Mouse (Mus musculus): ENCODE data around the gene Mettl23. TPM values are rescaled to one million over a fixed set of nuclear protein-coding genes. Genes with fewer than 3 reads are reported as not detected.
A peak's percentile ranks its signal among the peaks of the same experiment; 100 is the strongest.

Gene Mettl23
- polyA plus RNA-seq, 1 experiment from 2014 or later = 75.8 TPM

DNA sequence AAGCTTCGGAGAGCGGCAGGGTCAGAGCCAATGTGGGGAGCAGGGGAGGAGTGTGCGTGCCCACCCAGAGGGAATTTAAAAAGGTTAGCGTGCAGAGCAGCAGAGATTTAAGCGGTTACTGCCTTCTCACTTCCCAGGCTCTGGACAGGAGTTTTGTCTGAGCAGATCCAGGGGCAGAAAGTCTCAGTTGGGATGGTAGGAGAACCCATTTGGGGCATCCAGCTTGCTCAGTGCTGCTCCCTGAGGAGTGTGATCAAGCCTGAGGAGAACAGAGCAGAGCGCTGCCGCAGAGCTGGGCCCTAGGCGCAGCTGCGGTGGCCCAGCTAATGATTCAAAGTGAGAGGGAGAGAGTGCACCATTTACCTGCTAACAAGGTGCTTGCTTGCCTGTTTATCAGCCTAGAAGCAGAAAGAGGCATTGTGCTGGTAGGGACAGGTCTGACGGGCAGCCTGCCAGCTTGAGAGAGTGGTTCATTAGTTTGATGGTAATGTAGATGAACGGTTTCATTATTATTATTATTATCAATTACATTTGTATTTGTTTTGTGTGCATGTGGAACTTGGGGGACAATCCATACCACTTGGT is 34.2 kb upstream of the Mettl23 start:
- no peak overlapping the region for H3K4me3 ChIP-seq (ENCODE audit: low read depth, low read length)
- no peak overlapping the region for H3K9ac ChIP-seq (ENCODE audit: low read depth, low read length)
- ATAC-seq (ENCODE audit: low read depth) (no peak), DNase-seq (ENCODE audit: low spot score) (no peak)
- 76% methylated on average over 11 of the region's 11 CpGs for WGBS
- peaks cover 34% of the 10 kb centered on the region for H3K4me1 ChIP-seq (ENCODE audit: control insufficient read depth, insufficient read depth, low read length)
- no peaks in the 10 kb centered on the region for H3K9me3 ChIP-seq (ENCODE audit: control insufficient read depth, low read length)
- H3K27me3 ChIP-seq (replicated peaks; ENCODE audit: control insufficient read depth, insufficient read depth, low read length) = no peaks in the 10 kb centered on the region
- H3K27ac ChIP-seq (replicated peaks; ENCODE audit: low read depth, low read length) = no peak overlapping the region
- H3K4me2 ChIP-seq (ENCODE audit: low read depth, low read length) = no peak overlapping the region
- no peaks in the 10 kb centered on the region for H3K36me3 ChIP-seq (ENCODE audit: control insufficient read depth, insufficient read depth, low read length)

DNA sequence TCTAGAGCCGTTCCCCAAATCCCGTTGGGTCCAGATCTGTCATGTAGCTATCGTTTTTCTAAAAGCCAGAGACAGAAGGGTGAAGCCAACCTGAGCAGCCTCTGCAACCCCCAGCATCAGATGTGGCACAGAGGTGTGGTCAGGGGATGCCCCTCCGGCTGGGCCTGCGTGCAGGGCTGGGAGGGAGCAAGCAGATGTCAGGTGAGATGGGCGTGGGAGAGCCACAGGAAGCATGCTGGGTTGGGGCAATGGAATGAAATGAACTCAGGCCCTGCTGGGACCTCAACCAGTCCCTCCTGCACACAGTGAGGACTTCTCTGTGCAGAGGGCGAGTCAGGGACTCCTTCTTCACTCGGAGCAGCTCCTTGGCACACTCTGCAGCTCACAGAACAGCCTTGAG is 33.6 kb upstream of the Mettl23 start:
- no peak overlapping the region for H3K4me3 ChIP-seq (ENCODE audit: low read depth, low read length)
- H3K36me3 ChIP-seq (ENCODE audit: control insufficient read depth, insufficient read depth, low read length) = no peaks in the 10 kb centered on the region
- no peak overlapping the region for H3K9ac ChIP-seq (ENCODE audit: low read depth, low read length)
- H3K4me1 ChIP-seq (ENCODE audit: control insufficient read depth, insufficient read depth, low read length) = peaks cover 40% of the 10 kb centered on the region
- ATAC-seq (ENCODE audit: low read depth) (no peak), DNase-seq (ENCODE audit: low spot score) (no peak)
- H3K4me2 ChIP-seq (ENCODE audit: low read depth, low read length) = no peak overlapping the region
- no peaks in the 10 kb centered on the region for H3K9me3 ChIP-seq (ENCODE audit: control insufficient read depth, low read length)
- H3K27ac ChIP-seq (replicated peaks; ENCODE audit: low read depth, low read length) = no peak overlapping the region
- 84% methylated on average over 8 of the region's 8 CpGs for WGBS
- H3K27me3 ChIP-seq (replicated peaks; ENCODE audit: control insufficient read depth, insufficient read depth, low read length) = no peaks in the 10 kb centered on the region

DNA sequence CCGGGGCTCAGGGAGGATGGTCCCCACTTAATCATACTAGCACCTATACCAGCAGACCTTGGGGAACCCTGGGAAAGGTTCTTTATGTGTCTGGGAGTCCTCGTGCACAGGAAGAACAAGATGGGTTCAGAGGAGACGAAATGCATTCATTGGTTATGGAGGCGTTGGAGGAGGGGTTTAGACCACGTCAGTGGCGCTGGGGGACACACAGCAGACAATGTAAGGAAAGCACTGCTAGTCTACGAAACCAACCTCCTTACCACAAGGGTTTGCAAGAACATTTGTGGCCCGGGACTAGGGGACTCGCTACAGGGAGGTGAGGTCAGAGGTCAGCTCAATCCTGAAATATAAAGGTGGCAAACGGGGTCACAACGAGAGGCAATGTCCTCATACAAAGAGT is 32.5 kb upstream of the Mettl23 start:
- DNase-seq (ENCODE audit: low spot score) = no peak
- H3K4me3 ChIP-seq (ENCODE audit: low read depth, low read length) = no peak overlapping the region
- H3K36me3 ChIP-seq (ENCODE audit: control insufficient read depth, insufficient read depth, low read length) = no peaks in the 10 kb centered on the region
- no peaks in the 10 kb centered on the region for H3K27me3 ChIP-seq (replicated peaks; ENCODE audit: control insufficient read depth, insufficient read depth, low read length)
- no peak overlapping the region for H3K4me2 ChIP-seq (ENCODE audit: low read depth, low read length)
- no peak overlapping the region; the same call in 1 of the 2 replicates for H3K27ac ChIP-seq (replicated peaks; ENCODE audit: low read depth, low read length)
- H3K9me3 ChIP-seq (ENCODE audit: control insufficient read depth, low read length) = no peaks in the 10 kb centered on the region
- 0 out of 2 replicates have a peak overlapping the region, but pooled peaks have one; percentile 53 for H3K9ac ChIP-seq (ENCODE audit: low read depth, low read length)
- peaks cover 49% of the 10 kb centered on the region for H3K4me1 ChIP-seq (ENCODE audit: control insufficient read depth, insufficient read depth, low read length)
- ATAC-seq (ENCODE audit: low read depth) = no peak
- 70% methylated on average over 11 of the region's 11 CpGs for WGBS

DNA sequence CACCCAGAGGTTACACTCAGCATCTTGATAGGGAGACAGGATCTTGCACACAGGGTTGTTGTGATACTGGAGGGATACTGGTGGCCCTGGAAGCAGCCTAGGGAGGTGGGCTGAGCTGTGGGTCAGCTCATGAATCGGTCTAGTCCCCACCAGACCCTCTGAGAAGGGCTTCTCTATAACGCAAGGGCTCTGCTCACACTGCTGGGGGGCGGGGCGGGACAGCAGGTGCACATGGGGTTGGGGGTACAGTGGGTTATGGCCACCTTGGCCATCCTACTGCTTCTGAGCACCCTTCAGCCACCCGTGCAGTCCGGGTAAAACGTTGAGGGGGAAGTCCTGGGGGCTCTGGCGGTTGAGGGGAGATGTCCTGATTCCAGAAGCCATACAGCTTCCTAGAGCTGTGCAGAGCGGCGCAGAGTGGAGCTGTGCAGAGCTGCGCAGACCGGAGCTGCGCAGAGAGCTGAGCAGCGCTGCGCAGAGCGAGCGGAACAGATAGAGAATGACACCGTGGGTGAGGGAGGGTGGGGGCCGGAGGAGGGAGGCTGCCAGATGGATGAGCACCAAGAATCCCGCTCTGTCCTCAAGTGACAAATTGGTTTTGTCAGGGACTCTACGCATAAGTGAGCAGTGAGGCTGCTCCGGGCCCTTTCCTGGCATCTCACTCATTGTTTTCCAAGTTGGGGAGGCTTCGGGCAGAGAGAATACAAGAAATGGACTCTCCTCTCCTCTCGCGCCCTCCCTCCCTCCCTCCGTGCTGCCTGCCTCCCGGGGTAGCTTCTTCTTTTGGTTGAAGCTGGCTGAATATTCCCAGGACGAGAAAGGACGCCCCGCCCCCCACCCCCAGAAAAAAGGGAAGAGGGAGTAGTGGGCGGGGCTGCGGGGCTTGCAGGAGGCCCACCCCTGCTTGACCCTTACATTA is 31.8 kb upstream of the Mettl23 start:
- Histone ChIP-seq H3K4me1 (ENCODE audit: control insufficient read depth, insufficient read depth, low read length) (peaks cover 53% of the 10 kb centered on the region), H3K36me3 (ENCODE audit: control insufficient read depth, insufficient read depth, low read length) (no peaks in the 10 kb centered on the region), H3K27ac (replicated peaks; ENCODE audit: low read depth, low read length) (peak overlapping the region; percentile 70), H3K9ac (ENCODE audit: low read depth, low read length) (peak overlapping the region; percentile 53), H3K9me3 (ENCODE audit: control insufficient read depth, low read length) (no peaks in the 10 kb centered on the region), H3K4me3 (ENCODE audit: low read depth, low read length) (peak overlapping the region; percentile 32), H3K4me2 (ENCODE audit: low read depth, low read length) (peak overlapping the region; percentile 67), H3K27me3 (replicated peaks; ENCODE audit: control insufficient read depth, insufficient read depth, low read length) (no peaks in the 10 kb centered on the region)
- 8% methylated on average over 31 of the region's 32 CpGs for WGBS
- DNase-seq (ENCODE audit: low spot score) = peak; percentile 93
- peak; percentile 89 for ATAC-seq (ENCODE audit: low read depth)

DNA sequence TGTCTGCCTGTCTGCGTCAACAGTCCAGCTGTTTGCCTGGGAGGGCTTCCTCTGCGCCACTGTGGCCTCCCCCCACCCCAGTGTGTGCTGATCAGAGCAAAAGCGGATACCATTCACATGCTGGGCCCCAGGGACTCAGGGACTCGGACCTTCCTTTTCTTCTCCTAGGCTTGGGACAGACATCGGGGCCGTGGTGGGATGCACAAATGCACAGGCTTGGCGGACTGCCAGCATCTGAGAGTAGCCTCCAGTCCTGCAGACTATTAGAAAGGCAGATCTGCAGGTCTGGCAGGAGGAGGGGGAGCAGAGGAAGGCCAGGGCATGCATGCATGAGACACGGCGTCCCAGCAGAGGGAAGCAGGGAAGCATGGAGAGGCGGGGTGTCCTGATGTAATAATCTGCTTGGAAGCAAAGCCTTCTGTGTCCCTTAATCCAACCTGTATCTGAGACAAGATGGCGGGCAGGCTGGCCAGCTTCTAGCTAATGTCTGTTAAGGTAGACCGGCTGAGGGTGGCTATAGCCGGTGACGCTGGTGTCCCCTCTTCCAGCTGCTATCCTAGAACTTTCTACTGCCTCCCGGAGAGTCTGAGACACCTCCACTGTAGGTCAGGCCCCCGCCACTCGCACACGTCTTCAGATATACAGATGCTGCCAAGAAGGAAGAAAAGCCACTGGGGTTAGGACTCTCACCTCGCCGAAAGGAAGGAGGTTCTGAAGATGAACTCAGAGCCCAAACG is 30.1 kb upstream of the Mettl23 start:
- Histone ChIP-seq H3K9me3 (ENCODE audit: control insufficient read depth, low read length) (no peaks in the 10 kb centered on the region), H3K36me3 (ENCODE audit: control insufficient read depth, insufficient read depth, low read length) (no peaks in the 10 kb centered on the region), H3K4me3 (ENCODE audit: low read depth, low read length) (no peak overlapping the region), H3K4me2 (ENCODE audit: low read depth, low read length) (peak overlapping the region; percentile 38), H3K9ac (ENCODE audit: low read depth, low read length) (peak overlapping the region; percentile 53; the same call in 1 of the 2 replicates), H3K27ac (replicated peaks; ENCODE audit: low read depth, low read length) (peak overlapping the region; percentile 94), H3K27me3 (replicated peaks; ENCODE audit: control insufficient read depth, insufficient read depth, low read length) (no peaks in the 10 kb centered on the region), H3K4me1 (ENCODE audit: control insufficient read depth, insufficient read depth, low read length) (peaks cover 48% of the 10 kb centered on the region)
- peak; percentile 87 for DNase-seq (ENCODE audit: low spot score)
- WGBS = 39% methylated on average over 20 of the region's 21 CpGs
- peak; percentile 26; the same call in 1 of the 2 replicates for ATAC-seq (ENCODE audit: low read depth)

DNA sequence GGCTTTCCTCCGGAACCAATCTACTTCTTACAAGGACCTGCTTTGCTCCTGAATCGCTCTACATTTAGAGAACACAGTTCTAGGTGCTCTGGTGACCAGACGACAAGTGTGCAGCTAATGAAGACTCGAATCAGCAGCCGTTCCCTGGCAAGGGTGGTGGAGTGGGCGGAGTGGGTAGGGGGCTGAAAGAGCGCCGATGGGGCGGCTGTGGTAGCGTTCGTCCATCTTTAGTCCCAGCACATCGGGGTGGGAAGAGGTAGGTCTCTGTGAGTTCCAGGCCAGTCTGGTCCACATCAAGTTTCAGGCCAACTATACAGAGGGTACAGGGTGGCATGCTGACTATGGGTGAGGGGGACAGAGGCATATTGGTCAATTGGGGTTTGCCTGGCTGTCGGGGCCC is 29.5 kb upstream of the Mettl23 start:
- H3K9me3 ChIP-seq (ENCODE audit: control insufficient read depth, low read length) = no peaks in the 10 kb centered on the region
- peak overlapping the region; percentile 38 for H3K4me2 ChIP-seq (ENCODE audit: low read depth, low read length)
- whole genome bisulfite sequencing = 72% methylated on average over 13 of the region's 13 CpGs
- H3K4me3 ChIP-seq (ENCODE audit: low read depth, low read length) = no peak overlapping the region
- H3K27me3 ChIP-seq (replicated peaks; ENCODE audit: control insufficient read depth, insufficient read depth, low read length) = no peaks in the 10 kb centered on the region
- peak overlapping the region; percentile 94 for H3K27ac ChIP-seq (replicated peaks; ENCODE audit: low read depth, low read length)
- no peak for ATAC-seq (ENCODE audit: low read depth)
- H3K9ac ChIP-seq (ENCODE audit: low read depth, low read length) = peak overlapping the region; percentile 53
- H3K4me1 ChIP-seq (ENCODE audit: control insufficient read depth, insufficient read depth, low read length) = peaks cover 49% of the 10 kb centered on the region
- no peak for DNase-seq (ENCODE audit: low spot score)
- no peaks in the 10 kb centered on the region for H3K36me3 ChIP-seq (ENCODE audit: control insufficient read depth, insufficient read depth, low read length)

DNA sequence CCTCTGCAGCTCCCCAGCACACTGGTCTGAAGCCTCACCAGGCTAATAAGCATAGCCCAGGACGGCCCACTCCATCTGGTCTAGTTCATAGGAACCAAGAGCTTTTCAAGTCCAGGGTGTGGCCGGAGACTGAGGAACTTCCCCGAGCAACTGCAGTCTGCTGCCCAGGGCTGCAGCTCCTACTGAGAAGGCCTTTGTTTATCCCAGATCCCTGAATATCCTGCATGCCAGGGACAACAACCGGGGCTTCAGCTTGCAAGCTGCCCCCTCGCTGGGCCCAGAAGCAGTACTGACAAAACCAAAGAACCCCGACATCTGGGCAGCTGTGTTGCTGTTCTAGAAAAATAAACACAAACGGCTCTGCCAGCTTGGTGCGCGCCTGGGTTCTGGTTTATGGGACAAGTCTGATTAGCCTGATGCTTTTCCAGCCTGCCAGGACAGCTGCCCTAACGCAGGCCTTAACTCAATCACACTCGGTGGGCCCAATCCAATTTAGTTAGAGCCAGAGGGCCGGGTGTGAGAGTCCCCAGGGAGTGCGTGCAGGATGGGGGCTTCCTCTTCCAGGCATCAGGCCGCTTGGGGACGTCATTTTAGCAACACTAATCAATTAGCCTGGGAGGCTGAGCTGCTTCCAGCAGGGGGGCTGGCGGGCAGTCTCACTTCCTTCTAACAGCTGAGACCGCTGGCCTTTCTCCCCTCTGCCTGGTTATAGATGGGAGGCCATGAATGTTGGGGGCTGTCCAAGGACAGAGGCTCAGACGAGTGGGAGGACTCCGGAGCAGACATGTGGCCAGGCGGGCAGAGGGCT is 28.8 kb upstream of the Mettl23 start:
- no peaks in the 10 kb centered on the region for H3K36me3 ChIP-seq (ENCODE audit: control insufficient read depth, insufficient read depth, low read length)
- no peak overlapping the region for H3K4me3 ChIP-seq (ENCODE audit: low read depth, low read length)
- H3K4me2 ChIP-seq (ENCODE audit: low read depth, low read length) = peak overlapping the region; percentile 38
- ATAC-seq (ENCODE audit: low read depth) = peak; percentile 41; the same call in 1 of the 2 replicates
- no peaks in the 10 kb centered on the region for H3K27me3 ChIP-seq (replicated peaks; ENCODE audit: control insufficient read depth, insufficient read depth, low read length)
- WGBS = 9% methylated on average over 20 of the region's 20 CpGs
- peak overlapping the region; percentile 94 for H3K27ac ChIP-seq (replicated peaks; ENCODE audit: low read depth, low read length)
- peaks cover 52% of the 10 kb centered on the region for H3K4me1 ChIP-seq (ENCODE audit: control insufficient read depth, insufficient read depth, low read length)
- H3K9me3 ChIP-seq (ENCODE audit: control insufficient read depth, low read length) = no peaks in the 10 kb centered on the region
- H3K9ac ChIP-seq (ENCODE audit: low read depth, low read length) = peak overlapping the region; percentile 53
- peak; percentile 90 for DNase-seq (ENCODE audit: low spot score)

Measured in embryonic facial prominence, embryonic 14.5 days (tissue).